Mouse (Mus musculus): ENCODE results near the gene Dnajb3.

GRCm38 (mm10) chr1:88197443-88197842 is 8.1 kb downstream of the Dnajb3 start:
- TF ChIP-seq CTCF (IDR thresholded peaks at IDR 0.05; ENCODE audit: insufficient read depth, low read length) (no peak), POLR2A (IDR thresholded peaks at IDR 0.05; ENCODE audit: borderline replicate concordance, extremely low read depth, low read depth, low read length) (no peak)

Data from lung, adult 2 months (tissue).